ENCODE assay signal across 13 mouse cellular contexts in genomic region chr8:60658114-60658500, GRCm38 (mm10). TPM values are rescaled to one million over a fixed set of nuclear protein-coding genes. Genes with fewer than 3 reads are reported as not detected.
DNase-seq lines count a peak whose midpoint lies in the region; ATAC-seq and TF ChIP-seq lines count a peak whose summit lies in the region.
"Had no signal": no experiment of that assay in that cellular context is flagged by ENCODE, and none has a peak within 500 bp of the region (broad histone marks: within the 10 kb centered on the region; RNA-seq: fewer than 3 reads in every experiment).

No protein-coding gene starts in this region.

- no peak overlapping the region for H3K27ac ChIP-seq in midbrain, embryonic 11.5 days (ENCODE audit: low read depth, low read length)
- no peak overlapping the region for H3K27ac ChIP-seq in midbrain, embryonic 14.5 days (replicated peaks; ENCODE audit: low read depth, low read length)
- no peak overlapping the region for H3K27ac ChIP-seq in forebrain, embryonic 16.5 days (ENCODE audit: low read length)
- H3K27ac ChIP-seq in olfactory bulb, adult 2 months (ENCODE audit: insufficient read depth, low read depth, low read length), result peak overlapping the region; percentile 73
- H3K27ac ChIP-seq: embryonic facial prominence, embryonic 15.5 days; heart, embryonic 15.5 days; lung, embryonic 15.5 days had no signal

- H3K36me3 ChIP-seq in midbrain, embryonic 11.5 days (ENCODE audit: control insufficient read depth, insufficient read depth, low read length), result no peaks in the 10 kb centered on the region
- no peaks in the 10 kb centered on the region for H3K36me3 ChIP-seq in midbrain, embryonic 14.5 days (ENCODE audit: control insufficient read depth, insufficient read depth, low read length)
- H3K36me3 ChIP-seq in forebrain, embryonic 16.5 days (ENCODE audit: control insufficient read depth, insufficient read depth), result no peaks in the 10 kb centered on the region
- H3K36me3 ChIP-seq: embryonic facial prominence, embryonic 15.5 days; heart, embryonic 15.5 days; lung, embryonic 15.5 days had no signal

- no peaks in the 10 kb centered on the region for H3K9me3 ChIP-seq in midbrain, embryonic 11.5 days (ENCODE audit: control insufficient read depth, low read length)
- H3K9me3 ChIP-seq in midbrain, embryonic 14.5 days (ENCODE audit: control insufficient read depth, low read length), result no peaks in the 10 kb centered on the region
- no peaks in the 10 kb centered on the region for H3K9me3 ChIP-seq in forebrain, embryonic 16.5 days (ENCODE audit: control insufficient read depth, low read length)
- H3K9me3 ChIP-seq: embryonic facial prominence, embryonic 15.5 days; heart, embryonic 15.5 days; lung, embryonic 15.5 days had no signal

- WGBS in midbrain, embryonic 11.5 days, result 81% methylated on average over 6 of the region's 6 CpGs
- WGBS in midbrain, embryonic 14.5 days, result 65% methylated on average over 6 of the region's 6 CpGs
- WGBS in forebrain, embryonic 16.5 days, result 23% methylated on average over 6 of the region's 6 CpGs
- 57% methylated on average over 6 of the region's 6 CpGs for WGBS in olfactory bulb, adult 2 months

- H3K4me2 ChIP-seq in midbrain, embryonic 11.5 days, result no peak overlapping the region
- no peak overlapping the region for H3K4me2 ChIP-seq in midbrain, embryonic 14.5 days (ENCODE audit: low read length)
- H3K4me2 ChIP-seq in forebrain, embryonic 16.5 days (ENCODE audit: low read length), result no peak overlapping the region
- H3K4me2 ChIP-seq: embryonic facial prominence, embryonic 15.5 days; heart, embryonic 15.5 days; lung, embryonic 15.5 days had no signal

- TF ChIP-seq CTCF in olfactory bulb, adult 2 months (IDR thresholded peaks at IDR 0.05; ENCODE audit: insufficient read depth, low read depth, low read length), result no peak

- no peak for TF ChIP-seq POLR2A in olfactory bulb, adult 2 months (IDR thresholded peaks at IDR 0.05; ENCODE audit: insufficient read depth, low read depth, low read length)

- no peak overlapping the region for H3K9ac ChIP-seq in midbrain, embryonic 11.5 days (ENCODE audit: low read length)
- H3K9ac ChIP-seq in midbrain, embryonic 14.5 days (replicated peaks; ENCODE audit: low read length), result no peak overlapping the region
- no peak overlapping the region for H3K9ac ChIP-seq in forebrain, embryonic 16.5 days (replicated peaks; ENCODE audit: low read depth, low read length)
- H3K9ac ChIP-seq: embryonic facial prominence, embryonic 15.5 days; heart, embryonic 15.5 days; lung, embryonic 15.5 days had no signal

- no peak for DNase-seq in midbrain, embryonic 11.5 days (ENCODE audit: low spot score, missing footprints)
- no peak for DNase-seq in midbrain, embryonic 14.5 days
- peak; percentile 20 for DNase-seq in ZHBTc4 (ENCODE audit: low read depth, low spot score)
- no peak for DNase-seq in B cell, adult 2 months
- DNase-seq in cerebellum, postnatal 25 days, result no peak
- DNase-seq: cerebellum, adult 18-20 months; kidney, postnatal 4 days; liver had no signal

- H3K4me1 ChIP-seq in midbrain, embryonic 11.5 days (ENCODE audit: control insufficient read depth, insufficient read depth, low read length), result no peaks in the 10 kb centered on the region
- H3K4me1 ChIP-seq in midbrain, embryonic 14.5 days (ENCODE audit: control insufficient read depth, insufficient read depth, low read length), result no peaks in the 10 kb centered on the region
- peaks cover 10% of the 10 kb centered on the region for H3K4me1 ChIP-seq in forebrain, embryonic 16.5 days (replicated peaks; ENCODE audit: control insufficient read depth, insufficient read depth, low read length)
- H3K4me1 ChIP-seq in olfactory bulb, adult 2 months (ENCODE audit: control insufficient read depth, insufficient read depth, low read length), result peaks cover 8% of the 10 kb centered on the region
- H3K4me1 ChIP-seq: embryonic facial prominence, embryonic 15.5 days; heart, embryonic 15.5 days had no signal

- ATAC-seq in midbrain, embryonic 11.5 days (ENCODE audit: low FRiP score), result peak; percentile 80
- no peak for ATAC-seq in midbrain, embryonic 14.5 days (ENCODE audit: low FRiP score, low TSS enrichment)
- peak; percentile 45 for ATAC-seq in forebrain, embryonic 16.5 days

- no peaks in the 10 kb centered on the region for H3K27me3 ChIP-seq in midbrain, embryonic 11.5 days (ENCODE audit: control insufficient read depth, insufficient read depth, low read length)
- no peaks in the 10 kb centered on the region for H3K27me3 ChIP-seq in midbrain, embryonic 14.5 days (ENCODE audit: control insufficient read depth, insufficient read depth, low read length)
- H3K27me3 ChIP-seq in forebrain, embryonic 16.5 days (replicated peaks; ENCODE audit: control insufficient read depth, insufficient read depth, low read length), result no peaks in the 10 kb centered on the region
- H3K27me3 ChIP-seq: embryonic facial prominence, embryonic 15.5 days; heart, embryonic 15.5 days; lung, embryonic 15.5 days had no signal

- no peak overlapping the region for H3K4me3 ChIP-seq in midbrain, embryonic 11.5 days (ENCODE audit: low read depth, low read length)
- no peak overlapping the region for H3K4me3 ChIP-seq in midbrain, embryonic 14.5 days (replicated peaks; ENCODE audit: low read depth, low read length)
- H3K4me3 ChIP-seq in forebrain, embryonic 16.5 days (replicated peaks; ENCODE audit: low read length), result no peak overlapping the region
- no peak overlapping the region for H3K4me3 ChIP-seq in olfactory bulb, adult 2 months (ENCODE audit: insufficient read depth, low read depth, low read length)
- H3K4me3 ChIP-seq: embryonic facial prominence, embryonic 15.5 days; heart, embryonic 15.5 days; lung, embryonic 15.5 days had no signal

RNA-seq across cellular contexts. Expression of gene Mfap3l, which starts 25.5 kb away (rescaled TPM):
- polyA plus RNA-seq in midbrain, embryonic 11.5 days (2014; fragmentation: Nextera tagmentation; extraction: Ambion mirVana), result 1.8 and 2.1 TPM in 2 replicates
- 2.4 and 3.0 TPM in 2 replicates for polyA plus RNA-seq in midbrain, embryonic 14.5 days (2014; fragmentation: Nextera tagmentation; extraction: Ambion mirVana)
- polyA plus RNA-seq in forebrain, embryonic 16.5 days (2015; fragmentation: Nextera tagmentation; extraction: Ambion mirVana), result 1.4 and 1.7 TPM in 2 replicates
- not detected in 2 replicates for polyA plus RNA-seq in olfactory bulb, adult 2 months (2012; ENCODE audit: insufficient read depth, insufficient read length, low replicate concordance, missing spikeins)
